Mouse (Mus musculus): ENCODE measurements around the gene Cnih3. TPM values are rescaled to one million over a fixed set of nuclear protein-coding genes. Genes with fewer than 3 reads are reported as not detected.

Cnih3 gene
- total RNA-seq, 4 experiments from 2014 or later, result 0.14 to 0.25 TPM; not detected in 2

DNA sequence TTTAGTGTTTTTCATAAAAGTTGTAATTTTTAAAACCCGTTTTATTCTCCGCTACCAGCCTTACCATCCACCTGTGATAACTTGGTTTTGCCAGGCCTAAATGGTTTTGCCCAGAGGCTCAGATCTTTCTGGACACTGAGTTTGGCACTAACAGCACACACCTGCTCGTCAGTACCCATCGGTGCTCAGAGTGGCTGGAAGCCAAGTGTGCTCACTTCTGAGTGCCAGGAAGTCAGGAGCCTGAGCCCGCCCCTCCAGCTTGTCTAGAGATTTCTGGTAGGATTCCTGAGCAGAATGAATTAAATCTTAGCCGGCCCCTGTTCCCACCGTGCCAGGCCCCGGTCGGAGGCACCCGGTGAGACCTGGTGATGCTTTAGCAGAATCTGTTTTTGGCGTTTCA, 54.9 kb downstream of the Cnih3 start:
- DNase-seq, result no peak

- DNase-seq, result no peak
These were observed 55.9 kb downstream of the Cnih3 start for GRCm38 (mm10) chr1:181408086-181408975.

GRCm38 (mm10) chr1:181409693-181410092, 57.3 kb downstream of the Cnih3 start:
- DNase-seq, result no peak

GRCm38 (mm10) chr1:181410647-181411254, 58.3 kb downstream of the Cnih3 start:
- DNase-seq, result no peak

DNA sequence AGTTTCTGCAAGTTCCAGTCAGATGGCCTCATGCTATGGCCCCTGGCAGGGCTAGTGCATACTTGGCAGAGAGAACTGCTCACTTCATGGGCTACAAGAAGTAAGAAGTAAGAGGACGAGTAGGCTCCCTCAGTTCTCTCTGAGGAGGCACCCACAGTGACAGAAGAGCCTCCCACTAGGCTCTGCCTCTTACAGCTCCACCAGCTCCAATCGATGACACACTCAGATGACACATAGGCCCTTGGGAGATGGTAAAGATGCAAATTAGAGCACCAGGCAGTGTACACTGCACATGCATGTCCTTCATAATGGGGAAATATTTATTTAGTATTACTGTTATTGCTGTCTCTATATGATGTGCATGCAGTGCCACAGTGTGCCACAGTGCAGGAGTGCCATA, 62.6 kb downstream of the Cnih3 start:
- no peak for DNase-seq

- DNase-seq, result no peak
These were observed 64.4 kb downstream of the Cnih3 start for GRCm38 (mm10) chr1:181416841-181417240.

DNA sequence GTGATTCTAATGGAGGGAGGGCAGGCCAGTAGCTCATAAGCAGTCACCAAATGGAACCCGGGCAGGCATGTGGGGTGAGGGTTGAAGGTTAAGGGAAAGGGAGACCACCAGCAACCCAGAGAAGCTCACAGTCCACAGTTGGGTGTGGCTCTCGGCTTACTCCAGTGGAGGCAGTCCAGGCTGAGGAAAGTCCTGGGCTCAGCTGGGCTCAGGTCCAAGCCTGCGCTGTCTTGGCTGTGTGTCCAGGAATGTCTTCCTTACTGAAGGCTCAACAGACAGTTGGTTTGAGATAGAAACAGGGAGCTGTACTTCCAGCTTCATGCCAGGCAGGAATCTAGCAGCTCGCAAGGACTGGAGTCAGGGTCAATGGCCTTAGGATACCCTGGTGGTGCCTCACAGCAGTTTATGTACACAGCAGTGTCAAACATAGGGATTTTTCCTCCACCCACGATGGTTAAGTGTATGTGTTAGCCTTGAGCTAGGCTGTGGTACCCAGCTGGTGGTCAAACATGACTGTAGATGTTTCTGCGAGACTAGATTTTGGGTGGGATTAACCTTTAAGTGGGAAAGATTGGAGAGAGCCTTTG, 65.6 kb downstream of the Cnih3 start:
- DNase-seq, result no peak

- no peak for DNase-seq
These were observed 67.7 kb downstream of the Cnih3 start for GRCm38 (mm10) chr1:181420080-181420536.

GRCm38 (mm10) chr1:181422796-181423195, 70.4 kb downstream of the Cnih3 start:
- no peak for DNase-seq

DNA sequence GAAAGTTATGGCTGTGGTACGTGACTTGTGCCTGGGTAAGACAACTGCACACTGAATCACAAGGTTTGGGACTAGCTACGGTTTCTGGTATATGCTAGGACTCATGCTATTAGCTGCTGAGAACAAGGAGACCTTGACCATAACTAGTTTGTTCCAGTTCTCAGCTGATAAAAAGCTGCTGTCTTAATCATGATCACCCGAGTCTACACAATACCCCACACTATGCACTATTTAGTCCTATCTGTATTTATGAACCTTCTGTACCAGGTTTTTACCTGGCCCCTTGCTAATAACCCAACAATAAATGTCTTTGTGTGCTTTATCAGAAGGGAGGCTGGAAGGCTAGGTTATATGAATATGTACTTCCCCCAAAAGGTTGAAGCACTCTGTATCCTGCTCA, 72.5 kb downstream of the Cnih3 start:
- DNase-seq, result no peak

DNA sequence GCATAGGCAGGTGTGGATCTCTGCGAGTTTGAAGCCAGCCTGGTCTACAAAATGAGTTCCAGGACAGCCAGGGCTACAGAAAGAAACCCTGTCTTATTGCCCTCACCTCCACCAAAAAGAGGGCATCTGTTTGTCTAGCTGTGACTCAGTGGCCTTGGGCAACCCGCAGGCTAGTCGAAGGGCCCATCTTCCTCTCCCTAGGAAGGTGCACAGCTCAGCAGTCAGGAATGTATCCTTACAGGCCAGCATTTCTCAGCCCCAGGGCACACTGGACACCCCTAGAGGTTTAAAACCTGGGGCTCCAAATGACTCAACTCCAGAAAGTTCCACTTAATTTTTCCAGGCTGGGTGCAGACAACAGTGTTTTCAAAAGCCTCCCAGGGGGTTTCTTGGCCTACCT, 73.0 kb downstream of the Cnih3 start:
- peak; percentile 45 for DNase-seq

GRCm38 (mm10) chr1:181426406-181426805, 74.0 kb downstream of the Cnih3 start:
- DNase-seq, result no peak

DNA sequence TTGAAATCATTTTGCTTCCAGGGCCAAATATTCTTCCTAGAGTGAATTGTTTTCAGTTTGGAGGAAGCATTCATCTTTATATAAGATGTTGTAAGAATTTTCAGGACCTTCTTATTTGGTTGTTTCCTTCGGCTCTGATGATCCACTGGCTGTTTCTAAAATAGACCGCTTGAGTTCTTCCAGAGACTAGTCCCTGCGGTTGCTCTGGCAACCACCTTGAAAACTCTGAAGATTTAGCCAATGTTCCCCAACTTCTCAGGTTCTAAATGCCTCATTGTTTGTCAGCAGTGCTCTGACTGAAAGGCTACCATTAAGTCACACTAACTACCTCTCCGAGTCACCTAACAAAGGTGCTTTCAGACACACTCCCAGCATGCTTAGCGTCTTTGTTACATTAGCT, 80.8 kb downstream of the Cnih3 start:
- DNase-seq, result peak; percentile 18

- DNase-seq, result no peak
These were observed 83.0 kb downstream of the Cnih3 start for GRCm38 (mm10) chr1:181435414-181435813.

DNA sequence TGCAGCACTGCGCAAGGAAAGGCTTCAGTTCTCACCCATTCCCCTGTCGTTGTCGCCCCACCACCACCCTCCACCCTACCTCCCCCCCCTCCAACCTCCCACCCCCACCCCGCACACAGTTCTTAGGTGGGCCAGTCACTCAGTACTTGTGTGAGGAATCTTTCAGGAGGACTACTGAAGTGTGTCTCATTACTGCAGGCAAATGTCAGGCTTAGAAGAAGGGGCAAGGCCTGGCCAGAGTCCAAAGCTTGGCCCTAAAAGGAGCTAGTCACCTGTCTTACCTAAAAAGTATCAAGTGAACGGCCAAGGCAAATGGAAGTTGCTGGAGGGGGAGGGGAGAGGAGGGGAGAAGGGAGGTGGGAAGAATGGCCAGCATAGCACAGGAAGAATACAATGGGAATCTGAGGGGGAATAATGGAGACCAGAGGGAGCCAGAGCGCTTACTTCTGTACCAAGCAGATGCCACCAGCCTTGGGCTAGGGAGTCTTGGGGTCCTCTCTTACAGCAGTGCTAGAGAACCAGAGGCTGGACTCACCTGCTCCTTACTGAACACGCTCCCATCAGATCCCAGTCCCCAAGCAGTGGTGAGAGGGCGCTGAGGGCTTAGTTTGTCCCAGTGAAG, 88.7 kb downstream of the Cnih3 start:
- DNase-seq, result no peak

DNA sequence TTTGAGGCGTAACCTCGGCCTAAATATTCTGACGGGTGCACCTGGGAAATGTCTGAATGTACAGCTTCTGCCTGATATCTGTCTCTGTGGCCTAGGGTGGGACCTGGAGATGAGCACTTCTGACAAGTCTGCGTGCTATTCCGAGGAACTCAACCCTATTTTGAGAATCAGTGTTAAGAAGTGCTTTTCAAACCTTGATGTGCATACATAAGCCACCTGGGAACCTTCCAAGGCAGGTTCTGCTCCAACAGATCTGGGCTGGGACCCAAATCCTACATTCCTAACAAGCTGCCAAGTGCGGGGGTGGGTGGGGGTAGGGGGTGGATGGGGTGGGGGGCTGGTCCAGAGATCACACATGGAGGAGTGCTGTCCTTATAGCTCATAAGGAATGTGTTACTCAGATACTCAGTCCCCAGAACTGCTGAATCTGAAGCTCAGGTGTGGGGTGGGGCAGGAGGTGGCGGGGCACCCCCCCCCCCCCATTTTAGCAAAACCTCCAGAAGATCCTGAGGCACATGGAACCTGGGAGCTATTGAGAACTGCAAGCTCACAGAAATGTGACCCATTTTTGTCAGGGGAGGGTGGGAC, 89.3 kb downstream of the Cnih3 start:
- no peak for DNase-seq

DNA sequence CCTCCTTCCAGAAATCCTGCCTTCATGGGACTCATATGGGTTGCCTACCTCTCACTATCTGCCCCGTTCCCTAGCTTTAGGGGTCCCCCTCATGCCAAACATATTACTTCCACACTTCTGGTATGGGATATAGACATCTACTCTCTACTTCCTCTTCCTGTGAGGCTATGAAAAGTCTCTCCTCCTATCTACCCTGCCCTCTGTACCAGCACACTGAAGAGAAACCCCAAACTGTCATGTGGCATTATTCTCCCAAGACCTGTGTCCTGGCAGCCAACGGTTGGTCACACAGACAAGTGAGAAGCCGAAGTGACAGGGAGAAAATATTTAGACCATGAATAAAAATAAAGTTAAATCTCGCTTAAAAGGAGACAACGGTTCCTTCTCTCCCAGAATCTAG, 92.6 kb downstream of the Cnih3 start:
- DNase-seq, result no peak

DNA sequence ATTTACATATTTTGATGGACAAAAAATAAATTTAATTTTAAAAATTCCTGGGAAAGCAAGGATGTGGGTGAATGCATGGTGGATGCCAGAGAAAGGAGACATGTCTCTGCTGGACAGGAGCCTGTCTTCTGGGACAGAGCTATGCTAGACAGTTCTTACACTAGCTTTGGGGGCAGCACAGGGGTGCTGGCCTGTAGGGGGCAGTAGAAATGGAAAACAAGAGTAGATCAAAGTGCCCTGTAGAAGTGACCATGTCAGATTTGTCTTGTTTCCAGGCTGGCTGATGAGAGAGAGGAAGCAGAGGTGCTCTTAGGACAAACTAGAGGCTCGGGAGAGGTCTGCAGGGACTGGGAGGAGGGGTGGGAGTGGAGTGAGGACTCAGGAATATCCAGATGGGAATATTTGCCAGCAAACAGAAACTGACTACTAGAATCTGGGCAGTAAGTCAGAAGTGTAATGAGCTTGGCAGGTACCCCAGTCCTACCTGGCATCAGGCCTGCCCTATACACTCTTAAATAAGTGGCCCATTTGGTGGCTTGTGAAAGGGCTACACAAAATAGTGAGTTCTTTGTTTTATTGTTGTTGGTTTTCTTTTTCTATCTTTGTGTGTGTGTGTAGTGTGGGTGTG, 93.3 kb downstream of the Cnih3 start:
- no peak for DNase-seq

GRCm38 (mm10) chr1:181446591-181447114, 94.2 kb downstream of the Cnih3 start:
- DNase-seq, result no peak

- no peak for DNase-seq
These were observed 95.1 kb downstream of the Cnih3 start for GRCm38 (mm10) chr1:181447576-181447975.

- DNase-seq, result no peak
These were observed 95.6 kb downstream of the Cnih3 start for GRCm38 (mm10) chr1:181448041-181448440.

DNA sequence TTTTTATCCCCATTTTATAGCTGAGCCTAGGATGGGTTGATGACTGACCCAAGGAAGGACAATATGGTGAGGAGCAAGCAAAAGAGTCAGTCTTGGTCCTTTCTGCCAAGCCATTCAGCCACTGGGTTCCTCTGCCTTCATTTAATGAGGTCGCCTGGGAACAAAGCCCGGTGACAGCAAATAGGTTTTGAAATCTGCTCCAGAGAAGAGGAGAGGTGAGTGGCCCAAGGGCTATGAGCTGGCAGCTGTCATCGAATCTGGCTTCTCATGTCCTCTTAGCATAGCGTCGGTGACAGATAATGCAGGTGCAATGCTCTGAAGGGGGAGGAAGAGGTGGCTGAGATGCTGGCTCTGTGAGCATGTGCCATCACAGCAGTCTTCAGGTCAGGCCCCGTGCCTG, 100.7 kb downstream of the Cnih3 start:
- DNase-seq, result no peak

Measured in adrenal gland, adult 8-10 months (tissue).